25 mouse cellular contexts compared by ENCODE assay signal in the genomic region with DNA sequence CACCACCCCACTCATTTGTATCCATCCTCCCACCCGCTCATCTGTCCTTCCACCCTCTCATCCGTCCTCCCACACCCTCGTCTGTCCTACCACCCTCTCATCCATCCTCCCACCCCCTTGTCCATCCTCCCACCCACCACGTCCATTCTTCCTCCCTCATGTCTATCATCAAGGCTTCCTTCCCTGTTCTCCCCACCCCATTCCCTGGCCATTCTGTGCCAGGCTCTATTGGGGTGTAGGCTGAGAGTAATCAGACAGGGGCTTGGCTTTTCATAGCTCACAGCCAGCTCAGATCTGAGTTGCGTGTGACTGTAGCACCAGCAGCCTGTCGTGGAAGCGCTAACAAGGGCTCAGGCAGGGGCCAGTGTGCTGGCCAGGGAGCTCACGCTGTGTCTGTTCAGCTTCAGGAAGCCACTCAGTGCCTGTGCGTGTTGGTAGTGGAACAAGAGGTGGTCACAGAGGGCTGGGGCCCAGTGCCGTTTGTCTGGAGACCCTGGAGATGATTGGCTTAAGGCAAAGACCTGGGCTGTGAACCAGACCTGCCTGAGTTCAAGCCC. TPM values are rescaled to one million over a fixed set of nuclear protein-coding genes. Genes with fewer than 3 reads are reported as not detected.
DNase-seq lines count a peak whose midpoint lies in the region; ATAC-seq and TF ChIP-seq lines count a peak whose summit lies in the region.
"Had no signal": no experiment of that assay in that cellular context is flagged by ENCODE, and none has a peak within 500 bp of the region (broad histone marks: within the 10 kb centered on the region; RNA-seq: fewer than 3 reads in every experiment).

No protein-coding gene starts in this region.

- no peak overlapping the region for H3K4me3 ChIP-seq in heart, embryonic 11.5 days (ENCODE audit: low read depth, low read length)
- H3K4me3 ChIP-seq in hindbrain, embryonic 12.5 days, result no peak overlapping the region
- H3K4me3 ChIP-seq in hindbrain, embryonic 16.5 days (ENCODE audit: low read length), result no peak overlapping the region
- H3K4me3 ChIP-seq in spleen, adult 2 months (ENCODE audit: extremely low read depth, insufficient read depth, insufficient read length), result no peak overlapping the region
- H3K4me3 ChIP-seq: embryonic facial prominence, embryonic 13.5 days; forebrain, embryonic 12.5 days; limb, embryonic 10.5 days; limb, embryonic 15.5 days; liver, embryonic 15.5 days; lung, embryonic 15.5 days; midbrain, embryonic 12.5 days; neural tube, embryonic 13.5 days had no signal

- DNase-seq in heart, adult 11 months, result peak; percentile 90
- DNase-seq in spleen, adult 2 months (ENCODE audit: low read depth in 1 of 2, low spot score in 2 of 2), result no peak
- DNase-seq in spleen, adult 12 weeks (ENCODE audit: low spot score), result no peak
- DNase-seq: adrenal gland, adult 8-10 months; B cell, adult 2 months; cerebellum, adult 8-10 months; embryo, embryonic 11 days; gastrocnemius, postnatal 14 days; kidney, adult 11 months; kidney, postnatal 14 days; layer of hippocampus, adult 9-11 months; right cerebral cortex, postnatal 4 days had no signal

- no peak overlapping the region for H3K27ac ChIP-seq in heart, embryonic 11.5 days (ENCODE audit: low read depth, low read length)
- H3K27ac ChIP-seq in hindbrain, embryonic 12.5 days, result no peak overlapping the region
- no peak overlapping the region for H3K27ac ChIP-seq in hindbrain, embryonic 16.5 days (ENCODE audit: low read depth, low read length)
- H3K27ac ChIP-seq in spleen, adult 2 months (ENCODE audit: insufficient read depth, low read length), result peak overlapping the region; percentile 24; the same call in 1 of the 2 replicates
- H3K27ac ChIP-seq: embryonic facial prominence, embryonic 13.5 days; forebrain, embryonic 12.5 days; limb, embryonic 15.5 days; lung, embryonic 15.5 days; midbrain, embryonic 12.5 days; neural tube, embryonic 13.5 days had no signal

- H3K36me3 ChIP-seq in heart, embryonic 11.5 days (ENCODE audit: control insufficient read depth, insufficient read depth, low read length), result no peaks in the 10 kb centered on the region
- no peaks in the 10 kb centered on the region for H3K36me3 ChIP-seq in hindbrain, embryonic 12.5 days
- H3K36me3 ChIP-seq in hindbrain, embryonic 16.5 days (ENCODE audit: control insufficient read depth, insufficient read depth, low read length), result no peaks in the 10 kb centered on the region
- peaks cover 12% of the 10 kb centered on the region for H3K36me3 ChIP-seq in spleen, adult 2 months (ENCODE audit: control insufficient read depth, insufficient read depth, low read length)
- H3K36me3 ChIP-seq: embryonic facial prominence, embryonic 13.5 days; forebrain, embryonic 12.5 days; limb, embryonic 10.5 days; limb, embryonic 15.5 days; liver, embryonic 15.5 days; lung, embryonic 15.5 days; midbrain, embryonic 12.5 days; neural tube, embryonic 13.5 days had no signal

- TF ChIP-seq CTCF in spleen, adult 2 months (IDR thresholded peaks at IDR 0.05; ENCODE audit: extremely low read depth, insufficient read depth, insufficient read length, insufficient replicate concordance), result no peak

- no peaks in the 10 kb centered on the region for H3K27me3 ChIP-seq in heart, embryonic 11.5 days (ENCODE audit: control insufficient read depth, insufficient read depth, low read length)
- H3K27me3 ChIP-seq in hindbrain, embryonic 12.5 days, result peaks cover 6% of the 10 kb centered on the region
- H3K27me3 ChIP-seq in hindbrain, embryonic 16.5 days (replicated peaks; ENCODE audit: control insufficient read depth, insufficient read depth, low read length), result no peaks in the 10 kb centered on the region
- no peaks in the 10 kb centered on the region for H3K27me3 ChIP-seq in spleen, adult 2 months (ENCODE audit: control insufficient read depth, insufficient read depth, low read length)
- H3K27me3 ChIP-seq: embryonic facial prominence, embryonic 13.5 days; forebrain, embryonic 12.5 days; limb, embryonic 15.5 days; liver, embryonic 15.5 days; lung, embryonic 15.5 days; midbrain, embryonic 12.5 days; neural tube, embryonic 13.5 days had no signal

- 68% methylated on average over 10 of the region's 10 CpGs for WGBS in heart, embryonic 11.5 days (ENCODE audit: insufficient replicate concordance)
- WGBS in hindbrain, embryonic 12.5 days, result 74% methylated on average over 10 of the region's 10 CpGs
- 72% methylated on average over 10 of the region's 10 CpGs for WGBS in hindbrain, embryonic 16.5 days
- WGBS in spleen, adult 2 months, result 83% methylated on average over 10 of the region's 10 CpGs

- no peaks in the 10 kb centered on the region for H3K9me3 ChIP-seq in heart, embryonic 11.5 days (replicated peaks; ENCODE audit: control insufficient read depth, low read length)
- no peaks in the 10 kb centered on the region for H3K9me3 ChIP-seq in hindbrain, embryonic 12.5 days (replicated peaks)
- H3K9me3 ChIP-seq in hindbrain, embryonic 16.5 days (ENCODE audit: control insufficient read depth, low read length), result no peaks in the 10 kb centered on the region
- H3K9me3 ChIP-seq: embryonic facial prominence, embryonic 13.5 days; forebrain, embryonic 12.5 days; G1E; limb, embryonic 10.5 days; limb, embryonic 15.5 days; liver, embryonic 15.5 days; lung, embryonic 15.5 days; midbrain, embryonic 12.5 days; neural tube, embryonic 13.5 days had no signal

- H3K9ac ChIP-seq in heart, embryonic 11.5 days (ENCODE audit: low read depth, low read length), result no peak overlapping the region
- 0 out of 2 replicates have a peak overlapping the region, but pooled peaks have one; percentile 3 for H3K9ac ChIP-seq in hindbrain, embryonic 12.5 days
- no peak overlapping the region for H3K9ac ChIP-seq in hindbrain, embryonic 16.5 days (ENCODE audit: low read depth, low read length)
- H3K9ac ChIP-seq: embryonic facial prominence, embryonic 13.5 days; forebrain, embryonic 12.5 days; limb, embryonic 15.5 days; liver, embryonic 15.5 days; lung, embryonic 15.5 days; midbrain, embryonic 12.5 days; neural tube, embryonic 13.5 days had no signal

- no peak for TF ChIP-seq POLR2A in spleen, adult 2 months (IDR thresholded peaks at IDR 0.05; ENCODE audit: low read depth, low read length)

- no peak overlapping the region for H3K4me2 ChIP-seq in heart, embryonic 11.5 days
- no peak overlapping the region for H3K4me2 ChIP-seq in hindbrain, embryonic 12.5 days (replicated peaks)
- no peak overlapping the region for H3K4me2 ChIP-seq in hindbrain, embryonic 16.5 days (ENCODE audit: low read length)
- H3K4me2 ChIP-seq: embryonic facial prominence, embryonic 13.5 days; forebrain, embryonic 12.5 days; limb, embryonic 15.5 days; liver, embryonic 15.5 days; lung, embryonic 15.5 days; midbrain, embryonic 12.5 days; neural tube, embryonic 13.5 days had no signal

- ATAC-seq in heart, embryonic 11.5 days (replicated peaks; ENCODE audit: insufficient number of reproducible peaks, low FRiP score, low TSS enrichment), result no peak
- no peak for ATAC-seq in hindbrain, embryonic 12.5 days (ENCODE audit: low FRiP score)
- ATAC-seq in hindbrain, embryonic 16.5 days, result no peak
- ATAC-seq: inflammation-experienced regulatory T-cells, adult 6 months had no signal

- H3K4me1 ChIP-seq in heart, embryonic 11.5 days (ENCODE audit: control insufficient read depth, insufficient read depth, low read length), result peaks cover 5% of the 10 kb centered on the region
- peaks cover 40% of the 10 kb centered on the region for H3K4me1 ChIP-seq in hindbrain, embryonic 12.5 days
- peaks cover 23% of the 10 kb centered on the region for H3K4me1 ChIP-seq in hindbrain, embryonic 16.5 days (ENCODE audit: control insufficient read depth, insufficient read depth, low read depth, low read length)
- H3K4me1 ChIP-seq in spleen, adult 2 months (ENCODE audit: control insufficient read depth, insufficient read depth, insufficient read length), result peaks cover 48% of the 10 kb centered on the region; the same call in 1 of the 2 replicates

RNA-seq across cellular contexts. Expression of a gene that starts 14.4 kb away (rescaled TPM):
- polyA plus RNA-seq in heart, embryonic 11.5 days (2014; fragmentation: Nextera tagmentation; extraction: Ambion mirVana), result 1.6 TPM in 2 replicates
- 2.5 and 3.3 TPM in 2 replicates for polyA plus RNA-seq in hindbrain, embryonic 12.5 days (2016; fragmentation: Nextera tagmentation; extraction: Ambion mirVana)
- 2.4 and 2.5 TPM in 2 replicates for polyA plus RNA-seq in hindbrain, embryonic 16.5 days (2015; fragmentation: Nextera tagmentation; extraction: Ambion mirVana)
- polyA plus RNA-seq in spleen, adult 2 months (2012; rRNA removed), result 82.8 and 87.0 TPM in 2 replicates

RNA-seq across cellular contexts. Expression of a gene that starts 15.6 kb away (rescaled TPM):
- 0.27 and 0.59 TPM in 2 replicates for polyA plus RNA-seq in heart, embryonic 11.5 days (2014; fragmentation: Nextera tagmentation; extraction: Ambion mirVana)
- polyA plus RNA-seq in hindbrain, embryonic 12.5 days (2016; fragmentation: Nextera tagmentation; extraction: Ambion mirVana), result not detected in 2 replicates
- 0.54 TPM in 1 of 2 replicates, not detected in the other for polyA plus RNA-seq in hindbrain, embryonic 16.5 days (2015; fragmentation: Nextera tagmentation; extraction: Ambion mirVana)
- 0.16 and 0.54 TPM in 2 replicates for polyA plus RNA-seq in spleen, adult 2 months (2012; rRNA removed)
- polyA plus RNA-seq: embryonic facial prominence, embryonic 13.5 days; G1E; limb, embryonic 15.5 days had no signal

Comparison
In these comparisons a context has a peak if more than half of its experiments do, and no peak if none do; other contexts are left out.
1. RNA of a gene that starts 14.4 kb away (polyA plus RNA-seq): 82.8 to 87.0 TPM in spleen, adult 2 months; 2.5 to 3.3 TPM in hindbrain, embryonic 12.5 days, 2.4 to 2.5 TPM in hindbrain, embryonic 16.5 days and 1.6 TPM in heart, embryonic 11.5 days; every median in the first group is over 10 times any median in the second.